Mouse (Mus musculus): ENCODE measurements around the gene Mob3b. TPM values are rescaled to one million over a fixed set of nuclear protein-coding genes. Genes with fewer than 3 reads are reported as not detected.
A peak's percentile ranks its signal among the peaks of the same experiment; 100 is the strongest.
"Not testable (repeated sequence)": the region's sequence is repeated elsewhere in the genome, so short reads cannot be mapped to it uniquely, and the experiment has no call there.

Gene Mob3b
- polyA plus RNA-seq, 1 experiment from 2014 or later, result 3.5 TPM

DNA sequence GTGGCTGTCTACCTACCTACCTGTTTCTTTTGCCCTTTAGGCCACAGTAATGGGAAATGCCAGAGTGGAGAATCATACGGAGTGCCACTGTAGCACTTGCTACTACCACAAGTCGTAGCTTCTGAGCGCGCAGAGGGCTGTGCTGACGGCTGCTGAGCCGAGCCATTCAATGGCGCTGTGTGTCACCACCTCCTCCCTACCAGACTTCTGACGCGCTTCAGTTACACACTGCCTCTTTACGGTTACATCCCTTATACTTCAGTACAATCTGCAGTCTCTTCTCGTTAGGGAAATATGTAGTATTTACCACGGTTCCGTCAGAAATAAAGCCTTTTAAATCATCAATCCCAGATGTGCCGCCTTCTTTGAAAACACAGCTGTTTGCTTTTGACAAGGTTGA, 250.3 kb downstream of the Mob3b start:
- Histone ChIP-seq H3K4me1 (replicated peaks) (no peaks in the 10 kb centered on the region), H3K27me3 (replicated peaks) (no peaks in the 10 kb centered on the region), H3K4me3 (no peak overlapping the region), H3K9ac (0 out of 2 replicates have a peak overlapping the region, but pooled peaks have one; percentile 10), H3K27ac (ENCODE audit: poor library complexity, severe bottlenecking) (no peak overlapping the region), H3K4me2 (peak overlapping the region; percentile 34), H3K9me3 (replicated peaks) (no peaks in the 10 kb centered on the region; the same call in 1 of the 2 replicates), H3K36me3 (no peaks in the 10 kb centered on the region)
- ATAC-seq (ENCODE audit: insufficient number of reproducible peaks, low FRiP score), result no peak
- 43% methylated on average over 14 of the region's 14 CpGs for WGBS

DNA sequence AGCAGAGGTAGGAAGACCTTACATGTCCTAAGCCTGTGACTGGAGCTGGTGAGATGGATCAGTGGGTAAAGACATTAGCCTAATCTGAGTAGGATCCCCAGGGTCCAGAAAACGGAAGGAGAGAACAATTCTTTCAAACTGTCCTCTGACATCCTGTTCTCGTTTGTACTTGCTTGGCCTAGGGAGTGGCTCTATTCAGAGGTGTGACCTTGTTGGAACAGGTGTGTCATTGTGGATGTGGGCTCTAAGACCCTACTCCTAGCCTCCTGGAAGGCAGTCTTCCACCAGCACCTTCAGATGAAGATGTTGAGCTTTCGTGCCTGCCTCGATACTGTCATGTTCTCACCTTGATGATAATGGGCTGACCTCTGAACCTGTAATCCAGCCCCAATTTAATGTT, 251.1 kb downstream of the Mob3b start:
- Histone ChIP-seq H3K4me1 (replicated peaks) (no peaks in the 10 kb centered on the region), H3K36me3 (no peaks in the 10 kb centered on the region), H3K9me3 (replicated peaks) (no peaks in the 10 kb centered on the region; the same call in 1 of the 2 replicates), H3K27me3 (replicated peaks) (no peaks in the 10 kb centered on the region), H3K9ac (no peak overlapping the region), H3K27ac (ENCODE audit: poor library complexity, severe bottlenecking) (no peak overlapping the region), H3K4me2 (no peak overlapping the region), H3K4me3 (no peak overlapping the region)
- 78% methylated on average over 4 of the region's 4 CpGs for WGBS
- ATAC-seq (ENCODE audit: insufficient number of reproducible peaks, low FRiP score), result no peak

DNA sequence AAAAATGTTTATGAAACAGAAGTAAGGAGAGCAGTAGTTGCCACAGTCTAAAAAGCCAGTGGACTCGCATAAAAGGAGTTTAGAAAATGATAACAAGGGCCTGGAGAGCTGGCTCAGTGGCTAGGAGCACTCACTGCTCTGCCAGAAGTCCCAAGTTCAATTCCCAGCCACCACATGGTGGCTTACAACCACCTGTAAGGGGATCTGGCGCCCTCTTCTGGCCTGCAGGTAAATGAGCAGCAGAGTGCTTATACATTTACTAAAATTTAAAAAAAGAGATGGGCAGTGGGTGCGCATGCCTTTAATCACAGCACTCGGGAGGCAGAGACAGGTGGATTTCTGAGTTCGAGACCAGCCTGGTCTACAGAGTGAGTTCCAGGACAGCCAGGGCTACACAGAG, 251.9 kb downstream of the Mob3b start:
- no peaks in the 10 kb centered on the region for H3K4me1 ChIP-seq (replicated peaks)
- no peaks in the 10 kb centered on the region; the same call in 1 of the 2 replicates for H3K9me3 ChIP-seq (replicated peaks)
- H3K36me3 ChIP-seq, result no peaks in the 10 kb centered on the region
- H3K9ac ChIP-seq, result no peak overlapping the region
- H3K27me3 ChIP-seq (replicated peaks), result no peaks in the 10 kb centered on the region
- H3K4me3 ChIP-seq, result no peak overlapping the region
- no peak for ATAC-seq (ENCODE audit: insufficient number of reproducible peaks, low FRiP score)
- no peak overlapping the region for H3K4me2 ChIP-seq
- 61% methylated on average over 5 of the region's 5 CpGs for WGBS
- H3K27ac ChIP-seq (ENCODE audit: poor library complexity, severe bottlenecking), result no peak overlapping the region

DNA sequence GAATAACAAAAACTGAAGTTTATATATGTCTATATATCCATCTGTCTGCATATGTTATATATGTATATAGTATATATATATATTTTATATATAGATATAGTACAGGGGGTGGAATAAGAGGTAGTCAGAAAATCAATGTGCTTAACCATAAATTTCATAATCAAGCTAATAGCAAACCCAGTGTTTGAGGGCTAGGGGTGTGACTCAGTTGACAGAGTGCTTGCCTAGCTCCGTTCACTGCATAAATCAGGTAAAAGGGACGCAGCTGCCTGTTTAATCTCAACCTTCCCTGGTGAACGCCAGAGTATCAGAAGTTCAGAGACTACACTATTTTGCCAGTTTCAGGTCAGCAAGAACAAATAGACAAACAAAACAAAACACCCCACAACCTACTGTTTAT, 255.7 kb downstream of the Mob3b start:
- 58% methylated on average over 3 of the region's 3 CpGs for WGBS
- not testable (repeated sequence) for H3K27ac ChIP-seq (ENCODE audit: poor library complexity, severe bottlenecking); H3K4me1 ChIP-seq (replicated peaks); ATAC-seq (ENCODE audit: insufficient number of reproducible peaks, low FRiP score); H3K4me2 ChIP-seq; H3K4me3 ChIP-seq; H3K36me3 ChIP-seq; H3K9me3 ChIP-seq (replicated peaks); H3K9ac ChIP-seq; H3K27me3 ChIP-seq (replicated peaks)

DNA sequence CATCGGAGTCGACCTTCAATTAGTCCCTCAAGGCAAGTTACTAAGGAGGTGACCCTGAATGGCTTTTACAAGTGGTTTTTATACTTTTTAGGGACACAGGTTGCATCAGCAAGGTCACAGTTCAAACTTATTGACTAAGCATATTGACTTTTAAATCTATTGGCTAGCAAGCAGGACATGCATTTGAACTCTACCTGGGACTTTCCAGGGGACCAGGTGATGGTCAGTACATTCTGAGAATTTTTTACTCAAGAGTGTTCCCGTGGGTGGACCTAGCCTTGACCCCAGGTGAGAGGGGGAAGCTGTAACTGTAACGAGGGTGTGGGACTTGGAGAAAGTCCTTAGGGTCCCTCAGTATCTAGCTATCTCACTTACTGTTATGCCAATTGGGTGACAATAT, 256.1 kb downstream of the Mob3b start:
- Histone ChIP-seq H3K9ac (no peak overlapping the region), H3K4me1 (replicated peaks) (no peaks in the 10 kb centered on the region), H3K4me3 (no peak overlapping the region), H3K4me2 (no peak overlapping the region), H3K36me3 (no peaks in the 10 kb centered on the region), H3K9me3 (replicated peaks) (no peaks in the 10 kb centered on the region; the same call in 1 of the 2 replicates), H3K27ac (ENCODE audit: poor library complexity, severe bottlenecking) (no peak overlapping the region), H3K27me3 (replicated peaks) (0 out of 2 replicates have a peak, but pooled peaks cover 3% of the 10 kb centered on the region)
- no peak for ATAC-seq (ENCODE audit: insufficient number of reproducible peaks, low FRiP score)
- WGBS, result 75% methylated on average over 4 of the region's 4 CpGs

DNA sequence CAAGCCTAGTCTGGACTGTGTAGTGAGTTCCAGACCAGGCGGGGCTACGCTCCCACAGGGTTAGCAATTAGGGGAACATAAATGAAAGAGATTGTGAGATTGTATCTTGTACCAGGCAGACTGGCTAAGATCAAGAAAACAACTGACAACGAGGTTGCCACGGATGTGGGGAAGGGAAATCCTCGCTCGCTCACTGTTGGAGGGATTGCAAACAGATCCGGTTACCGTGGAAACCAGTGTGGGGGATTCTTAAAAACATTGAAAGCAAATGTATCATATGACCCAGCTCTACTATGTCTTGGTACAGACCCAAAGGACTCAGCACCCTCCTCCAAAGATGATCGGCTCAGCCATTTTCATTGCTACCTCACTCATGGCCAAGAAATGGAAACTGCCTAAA, 257.1 kb downstream of the Mob3b start:
- Histone ChIP-seq H3K36me3 (no peaks in the 10 kb centered on the region), H3K4me1 (replicated peaks) (no peaks in the 10 kb centered on the region), H3K4me3 (no peak overlapping the region), H3K27ac (ENCODE audit: poor library complexity, severe bottlenecking) (no peak overlapping the region), H3K9ac (no peak overlapping the region), H3K27me3 (replicated peaks) (0 out of 2 replicates have a peak, but pooled peaks cover 3% of the 10 kb centered on the region), H3K4me2 (no peak overlapping the region; the same call in 1 of the 2 replicates), H3K9me3 (replicated peaks) (no peaks in the 10 kb centered on the region)
- WGBS, result 48% methylated on average over 9 of the region's 9 CpGs
- ATAC-seq (ENCODE audit: insufficient number of reproducible peaks, low FRiP score), result no peak

DNA sequence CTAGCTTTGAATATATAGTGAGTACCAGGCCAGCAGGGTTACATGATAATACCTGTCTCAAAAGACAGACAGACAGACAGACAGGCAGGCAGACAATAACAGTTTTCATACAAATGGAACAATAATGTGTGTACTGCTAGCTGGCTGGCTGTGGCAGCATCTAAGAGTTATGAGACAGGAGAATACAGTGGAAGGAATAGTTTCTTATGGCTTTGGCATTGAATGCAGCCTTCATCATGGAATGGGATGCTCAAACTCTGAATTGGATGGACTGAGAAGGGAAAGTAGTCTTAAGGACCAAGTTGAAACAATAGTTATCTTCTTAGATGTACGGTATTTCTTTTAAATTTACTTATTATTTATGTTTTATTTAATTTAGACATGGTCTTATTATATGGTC, 258.0 kb downstream of the Mob3b start:
- ATAC-seq (ENCODE audit: insufficient number of reproducible peaks, low FRiP score), result no peak
- no peaks in the 10 kb centered on the region for H3K36me3 ChIP-seq
- no peak overlapping the region for H3K9ac ChIP-seq
- H3K27me3 ChIP-seq (replicated peaks), result 0 out of 2 replicates have a peak, but pooled peaks cover 3% of the 10 kb centered on the region
- no peak overlapping the region for H3K4me2 ChIP-seq
- WGBS, result 90% methylated on average over 1 of the region's 1 CpGs
- H3K9me3 ChIP-seq (replicated peaks), result no peaks in the 10 kb centered on the region
- no peaks in the 10 kb centered on the region for H3K4me1 ChIP-seq (replicated peaks)
- no peak overlapping the region for H3K27ac ChIP-seq (ENCODE audit: poor library complexity, severe bottlenecking)
- no peak overlapping the region for H3K4me3 ChIP-seq

Other genes starting within 250 kb of the Mob3b start
- gene Ifnk, start 5.4 kb downstream of the Mob3b start, polyA plus RNA-seq (2016; fragmentation: Nextera tagmentation; extraction: Ambion mirVana), result not detected in 2 replicates
- 17.0 and 19.1 TPM in 2 replicates for gene C9orf72, start 68.7 kb upstream of the Mob3b start, polyA plus RNA-seq (2016; fragmentation: Nextera tagmentation; extraction: Ambion mirVana)